Mouse (Mus musculus): ENCODE results near the gene Furin.

DNA sequence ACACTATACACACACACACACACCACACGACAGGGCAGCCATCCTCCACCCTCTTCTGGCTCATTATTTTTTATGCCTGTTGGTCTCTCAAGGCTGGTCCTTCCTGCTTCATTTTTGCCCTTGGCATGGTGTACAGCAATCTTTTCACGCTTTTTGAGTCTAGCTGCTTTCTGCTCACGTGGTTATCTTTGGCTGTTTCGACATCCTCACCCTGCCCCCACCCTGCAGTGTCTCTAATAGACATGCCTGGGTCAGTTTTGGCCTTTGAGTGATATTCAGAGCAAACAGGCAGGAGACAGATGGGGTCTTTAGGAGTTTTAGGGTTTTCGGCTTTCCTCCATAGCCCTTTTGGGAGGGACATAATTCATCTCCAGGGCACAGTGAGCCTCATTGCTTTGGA is 58.4 kb downstream of the Furin start:
- TF ChIP-seq CTCF (IDR thresholded peaks at IDR 0.05; ENCODE audit: extremely low read depth, insufficient read depth, insufficient read length, insufficient replicate concordance): no peak
- TF ChIP-seq POLR2A (IDR thresholded peaks at IDR 0.05; ENCODE audit: low read depth, low read length): no peak
